Mouse (Mus musculus): ENCODE measurements at regions not wholly inside any gene's neighbourhood (a gene's known extent, or its start where the extent isn't known, plus 50 kb on each side); places are given as distances from the start of the nearest gene placed in this dataset.
A peak's percentile ranks its signal among the peaks of the same experiment; 100 is the strongest.
"Not testable (repeated sequence)": the region's sequence is repeated elsewhere in the genome, so short reads cannot be mapped to it uniquely, and the experiment has no call there.

GRCm38 (mm10) chr16:79312702-79313101 lies 221.8 kb upstream of the Tmprss15 start:
- DNase-seq, result no peak

DNA sequence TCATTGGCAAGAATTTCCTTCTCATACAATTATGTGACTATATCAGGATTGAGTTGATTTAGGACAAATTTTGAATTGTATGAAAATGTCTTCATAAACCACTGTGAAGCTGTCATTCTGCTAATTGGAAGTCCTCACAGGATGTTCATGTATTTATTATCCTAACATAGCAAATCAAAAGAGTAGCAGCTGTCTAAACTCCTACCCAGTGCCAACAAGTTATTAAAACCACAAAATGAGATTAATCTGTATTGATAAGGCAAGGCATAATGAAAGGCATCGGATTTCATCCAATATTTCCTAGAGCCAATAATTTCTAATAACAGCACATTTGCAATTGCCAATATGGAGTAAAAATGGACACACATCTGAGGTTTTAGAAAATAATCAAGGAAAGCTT lies 217.6 kb upstream of the Tmprss15 start:
- DNase-seq, result no peak

GRCm38 (mm10) chr16:79296621-79297020 lies 205.7 kb upstream of the Tmprss15 start:
- DNase-seq, result not testable (repeated sequence)

GRCm38 (mm10) chr16:79279006-79279405 lies 188.1 kb upstream of the Tmprss15 start:
- DNase-seq, result no peak

- no peak for DNase-seq
Measured at GRCm38 (mm10) chr16:79256525-79256924, 165.6 kb upstream of the Tmprss15 start.

GRCm38 (mm10) chr16:79256084-79256483 lies 165.2 kb upstream of the Tmprss15 start:
- DNase-seq, result no peak

DNA sequence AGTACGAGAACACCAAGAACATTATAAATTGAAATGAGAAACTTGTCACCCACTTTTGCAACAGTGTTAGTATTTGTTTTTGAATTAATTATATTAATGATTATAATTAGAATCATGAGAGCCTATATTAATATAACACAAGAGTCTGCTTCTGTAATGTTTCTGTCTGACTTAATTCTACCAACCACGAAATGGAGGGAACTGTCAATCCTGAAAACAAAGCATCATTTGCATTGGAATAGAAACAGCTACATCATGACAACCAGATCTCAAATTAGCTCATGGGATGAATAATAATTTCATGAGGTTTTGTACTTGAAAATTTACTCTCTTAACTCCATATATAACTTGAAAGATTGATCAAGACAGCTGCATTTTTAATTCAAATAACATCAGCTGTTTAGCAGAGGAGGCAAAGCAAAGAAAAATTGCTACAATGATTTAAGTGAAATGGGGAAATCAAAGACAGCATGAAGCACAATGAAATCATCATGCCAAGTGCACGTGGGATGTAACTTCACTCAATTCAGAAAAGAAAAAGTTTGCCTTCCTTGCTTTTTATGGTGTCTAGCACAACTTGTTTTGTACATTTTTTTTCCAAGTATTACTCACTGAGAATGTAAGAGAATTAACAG lies 150.1 kb upstream of the Tmprss15 start:
- no peak for DNase-seq

- no peak for DNase-seq
Measured at GRCm38 (mm10) chr16:79240191-79240590, 149.3 kb upstream of the Tmprss15 start.

- DNase-seq, result no peak
Measured at GRCm38 (mm10) chr16:79191196-79191595, 100.3 kb upstream of the Tmprss15 start.

GRCm38 (mm10) chr16:79186471-79186870 lies 95.6 kb upstream of the Tmprss15 start:
- DNase-seq, result peak; percentile 5

DNA sequence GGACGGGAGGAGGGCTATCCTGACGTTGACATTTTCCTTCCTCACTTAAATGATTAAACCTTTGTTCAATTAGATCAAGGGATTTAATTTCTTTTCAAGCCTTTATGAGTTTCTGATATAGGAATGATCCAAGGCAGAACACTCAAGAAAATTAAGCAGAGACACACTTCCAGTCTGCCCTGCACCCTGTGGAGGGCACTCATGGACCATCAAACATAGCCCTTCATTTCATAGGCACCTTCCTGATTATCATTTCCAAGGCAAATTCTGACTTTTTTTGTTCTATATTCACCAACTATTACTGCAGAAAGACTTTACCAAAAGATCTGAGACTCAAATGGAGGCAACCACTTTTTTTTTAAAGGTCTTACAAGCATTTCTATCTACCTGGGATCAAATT lies 91.6 kb upstream of the Tmprss15 start:
- peak; percentile 6 for DNase-seq

DNA sequence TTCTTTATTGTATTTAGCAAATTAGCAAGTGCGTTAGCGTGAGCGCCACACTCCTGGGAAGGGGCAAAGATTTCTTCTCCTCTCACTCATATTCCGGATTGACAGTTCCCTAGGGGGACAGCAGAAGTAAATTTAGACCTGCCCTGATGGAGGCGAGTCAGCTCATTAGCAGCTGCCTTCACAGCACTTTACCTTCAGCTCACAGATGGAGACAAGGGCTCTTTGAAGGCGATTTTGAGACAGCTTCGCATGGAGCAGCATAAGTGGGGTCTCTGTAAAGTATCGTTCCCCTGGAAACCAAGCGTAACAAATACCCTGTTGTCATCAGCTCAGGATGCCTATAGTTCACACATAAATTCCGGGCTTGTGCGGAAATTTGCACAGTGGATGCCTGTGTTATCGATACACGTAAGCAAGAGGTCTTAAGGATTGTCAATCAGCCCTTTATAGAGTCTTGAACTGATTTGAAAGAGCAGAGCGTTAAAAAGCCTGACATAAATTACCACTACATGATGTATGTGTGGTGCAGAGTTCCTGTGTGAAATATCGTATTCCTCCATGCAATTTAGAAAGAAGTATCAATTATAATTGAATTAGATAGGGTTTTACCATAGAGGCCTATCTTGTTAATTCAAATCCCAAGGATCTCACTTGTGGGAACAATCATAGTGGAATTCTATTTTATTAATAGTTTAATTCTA lies 86.6 kb upstream of the Tmprss15 start:
- DNase-seq, result no peak

- no peak for DNase-seq
Measured at GRCm38 (mm10) chr16:79176832-79177243, 85.9 kb upstream of the Tmprss15 start.

DNA sequence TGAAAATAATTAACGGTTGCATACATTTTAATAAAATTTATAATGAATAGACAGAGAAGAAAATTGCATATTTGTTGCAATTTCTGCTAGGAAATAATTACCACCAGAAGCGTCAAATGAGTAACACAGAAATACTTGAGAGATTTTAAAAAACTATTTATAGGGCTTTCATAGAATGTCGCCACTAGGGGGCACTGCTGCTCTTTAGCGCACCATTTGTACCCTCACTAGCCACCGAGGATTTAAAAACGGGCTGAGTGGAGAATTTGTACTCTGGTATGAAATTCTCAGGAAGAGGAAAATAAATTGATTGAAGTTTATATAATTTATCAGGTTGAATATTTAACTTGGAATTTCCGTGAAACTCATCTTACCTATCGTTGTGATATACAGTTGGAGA lies 77.3 kb upstream of the Tmprss15 start:
- DNase-seq, result peak; percentile 76

DNA sequence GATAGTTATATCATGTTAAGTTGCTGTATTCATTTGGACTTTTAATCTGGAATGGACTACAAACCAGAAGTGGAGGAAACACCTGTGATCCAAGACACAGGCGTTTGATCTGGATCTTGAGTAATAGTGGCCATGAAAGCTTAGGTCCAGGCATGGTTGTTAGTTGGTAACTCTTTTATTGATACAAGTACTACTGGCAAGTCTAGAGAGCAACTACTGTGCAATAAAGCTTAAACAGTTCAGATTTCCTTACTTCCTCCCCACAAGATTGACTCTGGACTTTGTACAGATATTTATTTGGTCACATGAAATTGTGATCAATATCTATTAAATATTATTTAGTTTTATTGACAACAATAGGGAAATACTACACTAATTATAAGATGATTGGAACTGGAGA lies 51.9 kb upstream of the Tmprss15 start:
- DNase-seq, result no peak
